Mouse (Mus musculus) liver, embryonic 12.5 days (tissue): Measurements from ENCODE around the gene Hs2st1. TPM values are rescaled to one million over a fixed set of nuclear protein-coding genes. Genes with fewer than 3 reads are reported as not detected.

ENCODE experiments used
- ATAC-seq: fragments of 200-750 bp; cut with Nextera tagmentation; 2 replicates; pipeline ENCODE4 v1.8.0; 2017; ENCODE audit warnings: moderate number of reproducible peaks, mild to moderate bottlenecking, moderate library complexity
- H3K27ac ChIP-seq: fragments of 300-500 bp; sonication (generic); 2 replicates; pipeline ENCODE4 v1.5.1; 2016; ENCODE audit warnings: mild to moderate bottlenecking
- H3K27me3 ChIP-seq: fragments of 300-500 bp; sonication (generic); replicated peaks from 2 replicates; pipeline ENCODE4 v1.6.1; 2016; ENCODE audit warnings: mild to moderate bottlenecking, moderate library complexity
- H3K36me3 ChIP-seq: fragments of 300-500 bp; sonication (generic); 2 replicates; pipeline ENCODE4 v1.6.1; 2016; ENCODE audit warnings: mild to moderate bottlenecking, moderate library complexity
- H3K4me1 ChIP-seq: fragments of 300-500 bp; sonication (generic); 2 replicates; pipeline ENCODE4 v1.6.1; 2016
- H3K4me2 ChIP-seq: fragments of 300-500 bp; sonication (generic); 2 replicates; pipeline ENCODE4 v1.6.1; 2016; ENCODE audit warnings: mild to moderate bottlenecking, moderate library complexity
- H3K4me3 ChIP-seq: fragments of 300-500 bp; sonication (generic); 2 replicates; pipeline ENCODE4 v1.5.1; 2016; ENCODE audit warnings: mild to moderate bottlenecking, moderate library complexity
- H3K9ac ChIP-seq: fragments of 300-500 bp; sonication (generic); 2 replicates; pipeline ENCODE4 v1.6.1; 2016; ENCODE audit warnings: mild to moderate bottlenecking, moderate library complexity
- H3K9me3 ChIP-seq: fragments of 300-500 bp; sonication (generic); replicated peaks from 2 replicates; pipeline ENCODE4 v1.6.1; 2016; ENCODE audit warnings: mild to moderate bottlenecking, moderate library complexity
- WGBS: fragments of 180-500 bp; shearing (Covaris S2); methylation state at CpG from one replicate; pipeline ENCODE4 v1.1.7; 2016; ENCODE audit not compliant: insufficient replicate concordance; 5-methylcytosine and 5-hydroxymethylcytosine counted together
- polyA plus RNA-seq: library from polyadenylated mRNA; unstranded; fragments of >200 nt; fragmentation: Nextera tagmentation; extraction: Ambion mirVana; gene quantifications from 2 replicates; pipeline ENCODE4 v1.2.1, GENCODE M21; 2016

Gene Hs2st1
- polyA plus RNA-seq, 1 experiment from 2014 or later = 6.3 TPM

- Histone ChIP-seq H3K36me3 (peaks cover 35% of the 10 kb centered on the region), H3K4me2 (peak overlapping the region; percentile 18; the same call in 1 of the 2 replicates), H3K9me3 (no peaks in the 10 kb centered on the region), H3K4me3 (no peak overlapping the region), H3K27me3 (no peaks in the 10 kb centered on the region), H3K9ac (no peak overlapping the region), H3K4me1 (peaks cover 22% of the 10 kb centered on the region), H3K27ac (no peak overlapping the region)
- WGBS = 54% methylated on average over 9 of the region's 9 CpGs
- ATAC-seq = peak; percentile 86
Observed at GRCm38 (mm10) chr3:144447917-144448316, 122.1 kb downstream of the Hs2st1 start.

GRCm38 (mm10) chr3:144446081-144446634, 123.8 kb downstream of the Hs2st1 start:
- no peak overlapping the region for H3K27ac ChIP-seq
- no peaks in the 10 kb centered on the region for H3K9me3 ChIP-seq
- no peak for ATAC-seq
- 84% methylated on average over 14 of the region's 14 CpGs for WGBS
- peaks cover 30% of the 10 kb centered on the region for H3K36me3 ChIP-seq
- no peaks in the 10 kb centered on the region for H3K27me3 ChIP-seq
- H3K4me1 ChIP-seq = peaks cover 22% of the 10 kb centered on the region
- H3K4me2 ChIP-seq = no peak overlapping the region
- no peak overlapping the region for H3K9ac ChIP-seq
- no peak overlapping the region for H3K4me3 ChIP-seq

- no peaks in the 10 kb centered on the region for H3K4me1 ChIP-seq
- H3K4me3 ChIP-seq = no peak overlapping the region
- H3K4me2 ChIP-seq = no peak overlapping the region
- peaks cover 26% of the 10 kb centered on the region for H3K36me3 ChIP-seq
- H3K27me3 ChIP-seq = no peaks in the 10 kb centered on the region
- H3K9ac ChIP-seq = no peak overlapping the region
- ATAC-seq = no peak
- no peak overlapping the region for H3K27ac ChIP-seq
- WGBS = 86% methylated on average over 14 of the region's 14 CpGs
- H3K9me3 ChIP-seq = no peaks in the 10 kb centered on the region
Observed at GRCm38 (mm10) chr3:144437871-144438398, 132.0 kb downstream of the Hs2st1 start.

DNA sequence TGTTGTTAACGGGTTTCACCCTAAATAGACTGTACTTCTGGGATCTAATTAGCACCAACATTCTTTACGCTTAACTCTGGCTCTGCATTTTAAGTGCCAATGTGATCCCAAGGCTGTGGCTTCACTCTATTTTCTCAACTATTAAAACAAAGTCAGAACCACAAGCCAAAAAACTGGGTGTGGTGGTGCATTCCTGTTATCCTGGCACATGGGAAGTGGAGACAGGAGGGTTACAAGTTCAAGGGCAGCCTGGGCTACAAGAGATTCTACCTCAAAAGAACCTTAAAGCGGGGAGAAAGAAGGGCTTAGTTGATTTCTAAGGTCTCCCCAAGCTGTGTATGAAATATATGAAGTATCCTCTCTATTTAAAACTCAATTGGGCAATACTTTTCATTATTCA, 133.9 kb downstream of the Hs2st1 start:
- H3K27ac ChIP-seq = no peak overlapping the region
- H3K4me2 ChIP-seq = no peak overlapping the region
- 81% methylated on average over 3 of the region's 3 CpGs for WGBS
- H3K9ac ChIP-seq = no peak overlapping the region
- no peaks in the 10 kb centered on the region for H3K9me3 ChIP-seq
- ATAC-seq = no peak
- H3K27me3 ChIP-seq = no peaks in the 10 kb centered on the region
- H3K4me3 ChIP-seq = no peak overlapping the region
- peaks cover 23% of the 10 kb centered on the region for H3K36me3 ChIP-seq
- H3K4me1 ChIP-seq = no peaks in the 10 kb centered on the region

DNA sequence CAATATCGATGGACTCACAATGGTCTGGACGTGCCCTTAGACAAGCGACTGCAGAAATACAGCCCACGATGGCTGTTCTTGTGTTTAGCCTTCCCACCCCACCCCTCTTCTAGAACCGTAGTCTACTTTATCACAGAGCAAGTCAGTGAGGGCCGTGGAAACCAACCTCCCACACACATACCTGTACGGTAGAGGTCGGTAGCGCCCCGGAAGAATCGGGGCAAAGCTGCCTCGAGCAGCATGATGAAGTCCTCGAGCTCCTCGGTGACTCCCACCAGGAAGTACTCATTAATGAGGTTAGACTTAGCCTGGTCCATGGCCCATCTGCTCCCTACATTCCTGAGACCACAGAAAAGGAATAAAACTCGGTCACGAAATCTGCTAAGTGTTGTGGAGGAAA, 134.7 kb downstream of the Hs2st1 start:
- Histone ChIP-seq H3K27ac (no peak overlapping the region), H3K9me3 (no peaks in the 10 kb centered on the region), H3K9ac (no peak overlapping the region), H3K4me3 (no peak overlapping the region), H3K27me3 (no peaks in the 10 kb centered on the region), H3K36me3 (peaks cover 21% of the 10 kb centered on the region), H3K4me2 (no peak overlapping the region), H3K4me1 (no peaks in the 10 kb centered on the region)
- WGBS = 89% methylated on average over 16 of the region's 16 CpGs
- ATAC-seq = no peak

DNA sequence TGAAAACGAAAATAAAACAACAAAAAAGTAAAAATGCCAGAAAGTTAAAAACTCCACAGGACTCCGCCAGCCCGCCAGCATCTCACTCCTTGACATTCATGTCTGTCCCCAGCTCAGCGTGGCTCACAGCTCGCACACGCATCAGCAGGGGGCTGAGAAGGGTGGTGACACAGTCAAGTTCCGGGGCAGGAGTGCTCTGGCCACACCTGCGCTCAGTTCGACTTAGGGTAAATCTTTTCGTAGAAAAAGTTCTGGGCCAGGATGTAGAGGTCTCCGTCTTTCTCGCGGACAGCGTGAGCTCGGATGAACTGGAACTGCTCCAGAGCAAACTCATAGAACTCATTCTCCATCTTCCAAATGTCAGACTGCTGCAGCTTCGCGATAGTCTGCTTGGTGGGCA, 135.7 kb downstream of the Hs2st1 start:
- Histone ChIP-seq H3K27me3 (no peaks in the 10 kb centered on the region), H3K4me1 (no peaks in the 10 kb centered on the region), H3K9me3 (no peaks in the 10 kb centered on the region), H3K36me3 (peaks cover 22% of the 10 kb centered on the region), H3K4me3 (no peak overlapping the region), H3K4me2 (no peak overlapping the region), H3K27ac (no peak overlapping the region), H3K9ac (no peak overlapping the region)
- no peak for ATAC-seq
- 88% methylated on average over 17 of the region's 17 CpGs for WGBS

DNA sequence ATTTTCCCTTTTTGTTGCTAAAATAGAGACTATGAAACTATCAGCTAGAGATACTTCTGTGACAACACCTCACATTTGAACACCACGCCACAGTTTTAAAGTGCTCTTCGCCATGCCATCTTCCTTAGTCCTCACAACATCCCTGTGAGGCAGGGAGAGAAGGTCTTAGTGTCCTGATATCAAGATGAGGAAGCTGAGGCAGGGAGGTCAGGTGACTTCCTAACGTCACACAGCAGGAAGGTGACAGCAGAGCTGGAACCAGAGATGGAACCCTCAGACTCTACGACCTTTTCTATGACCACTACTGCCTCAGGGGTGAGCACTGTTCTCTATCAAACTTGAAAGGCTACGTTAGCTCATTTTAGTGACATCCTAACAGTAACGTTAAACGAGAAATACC, 136.9 kb downstream of the Hs2st1 start:
- WGBS = 75% methylated on average over 7 of the region's 7 CpGs
- no peak overlapping the region for H3K4me3 ChIP-seq
- H3K36me3 ChIP-seq = peaks cover 22% of the 10 kb centered on the region
- H3K4me1 ChIP-seq = no peaks in the 10 kb centered on the region
- no peak for ATAC-seq
- H3K9ac ChIP-seq = no peak overlapping the region
- H3K9me3 ChIP-seq = no peaks in the 10 kb centered on the region
- no peaks in the 10 kb centered on the region for H3K27me3 ChIP-seq
- H3K27ac ChIP-seq = no peak overlapping the region
- H3K4me2 ChIP-seq = no peak overlapping the region

DNA sequence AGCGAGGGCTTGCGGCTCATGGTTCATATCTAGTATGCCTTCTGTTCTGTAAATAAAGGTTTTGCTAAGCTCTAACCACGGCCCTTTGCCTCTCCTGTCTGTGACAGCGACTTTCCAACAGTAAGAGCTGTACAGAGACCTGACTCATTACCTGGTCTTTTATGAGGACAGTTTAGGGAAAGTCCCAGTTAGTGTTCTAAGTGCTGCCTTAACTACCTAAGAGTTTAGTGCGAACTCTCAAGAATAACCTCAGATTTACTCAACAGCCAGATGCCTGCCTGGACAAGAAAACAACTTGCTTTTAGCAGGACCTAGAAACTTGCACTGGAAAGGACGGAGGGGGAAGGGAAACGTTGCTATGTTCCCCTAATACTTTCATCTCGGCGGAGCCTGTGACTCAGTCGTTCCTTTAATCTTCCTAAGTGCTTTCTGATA, 137.8 kb downstream of the Hs2st1 start:
- H3K4me2 ChIP-seq = no peak overlapping the region
- no peaks in the 10 kb centered on the region for H3K27me3 ChIP-seq
- H3K9me3 ChIP-seq = no peaks in the 10 kb centered on the region
- H3K4me1 ChIP-seq = no peaks in the 10 kb centered on the region
- no peak overlapping the region for H3K4me3 ChIP-seq
- H3K36me3 ChIP-seq = peaks cover 18% of the 10 kb centered on the region
- no peak for ATAC-seq
- no peak overlapping the region for H3K9ac ChIP-seq
- H3K27ac ChIP-seq = no peak overlapping the region
- 69% methylated on average over 10 of the region's 10 CpGs for WGBS

- H3K36me3 ChIP-seq = peaks cover 6% of the 10 kb centered on the region; the same call in 1 of the 2 replicates
- no peak for ATAC-seq
- no peak overlapping the region for H3K4me3 ChIP-seq
- H3K4me2 ChIP-seq = no peak overlapping the region
- no peak overlapping the region for H3K27ac ChIP-seq
- H3K4me1 ChIP-seq = no peaks in the 10 kb centered on the region
- H3K9me3 ChIP-seq = no peaks in the 10 kb centered on the region
- no peak overlapping the region for H3K9ac ChIP-seq
- no peaks in the 10 kb centered on the region for H3K27me3 ChIP-seq
- 62% methylated on average over 8 of the region's 8 CpGs for WGBS
Observed at GRCm38 (mm10) chr3:144428514-144429431, 141.2 kb downstream of the Hs2st1 start.

DNA sequence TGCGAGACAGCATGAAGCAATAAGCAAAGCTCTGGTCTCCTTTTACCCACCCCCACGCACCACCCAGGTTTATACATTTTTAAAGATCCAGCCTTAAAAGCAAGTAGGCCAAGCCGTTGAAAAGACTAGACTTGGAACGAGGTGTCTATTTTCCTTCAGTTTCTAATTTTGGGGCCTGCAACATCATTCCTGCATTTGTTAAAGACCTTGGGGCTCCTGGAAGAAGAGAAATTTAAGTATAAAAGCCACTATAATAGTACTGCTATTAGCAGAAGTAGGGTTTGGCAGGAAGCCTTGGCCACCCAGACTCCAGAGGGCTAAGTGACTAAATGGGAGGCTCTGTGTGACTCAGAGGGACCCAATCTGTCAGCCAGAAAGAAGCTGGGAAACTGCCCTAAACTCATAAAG, 144.9 kb downstream of the Hs2st1 start:
- Histone ChIP-seq H3K4me3 (no peak overlapping the region), H3K27me3 (no peaks in the 10 kb centered on the region), H3K9me3 (no peaks in the 10 kb centered on the region), H3K9ac (no peak overlapping the region), H3K4me1 (no peaks in the 10 kb centered on the region), H3K4me2 (no peak overlapping the region), H3K27ac (no peak overlapping the region), H3K36me3 (no peaks in the 10 kb centered on the region)
- no peak for ATAC-seq
- 68% methylated on average over 4 of the region's 4 CpGs for WGBS

- H3K36me3 ChIP-seq = no peaks in the 10 kb centered on the region
- no peak overlapping the region for H3K4me3 ChIP-seq
- no peaks in the 10 kb centered on the region for H3K4me1 ChIP-seq
- ATAC-seq = no peak
- no peaks in the 10 kb centered on the region for H3K9me3 ChIP-seq
- no peak overlapping the region for H3K27ac ChIP-seq
- no peak overlapping the region for H3K9ac ChIP-seq
- WGBS = 60% methylated on average over 7 of the region's 7 CpGs
- H3K27me3 ChIP-seq = no peaks in the 10 kb centered on the region
- H3K4me2 ChIP-seq = no peak overlapping the region
Observed at GRCm38 (mm10) chr3:144421404-144422180, 148.4 kb downstream of the Hs2st1 start.

DNA sequence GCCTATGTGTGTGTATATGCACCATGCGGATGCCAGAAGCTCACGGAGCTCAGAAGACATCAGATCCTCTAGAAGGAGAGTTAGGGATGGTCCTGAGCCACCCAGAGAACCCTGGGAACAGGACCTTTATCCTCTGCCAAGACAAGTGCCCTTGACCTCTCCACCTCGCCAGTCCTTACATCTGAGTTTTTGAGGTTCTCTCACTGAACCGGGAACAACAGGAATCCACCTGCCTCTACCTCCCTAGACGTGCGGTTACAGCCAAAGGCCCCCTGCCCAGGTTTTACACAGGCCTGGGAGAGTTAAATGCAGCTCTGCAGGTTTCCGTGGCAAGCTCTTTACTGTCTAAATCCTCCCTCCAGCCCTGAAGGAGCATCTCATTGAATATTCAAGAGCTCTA, 156.2 kb downstream of the Hs2st1 start:
- ATAC-seq = no peak
- H3K9me3 ChIP-seq = no peaks in the 10 kb centered on the region
- no peak overlapping the region for H3K4me2 ChIP-seq
- H3K4me3 ChIP-seq = no peak overlapping the region
- WGBS = 64% methylated on average over 7 of the region's 7 CpGs
- H3K9ac ChIP-seq = no peak overlapping the region
- peaks cover 5% of the 10 kb centered on the region; the same call in 1 of the 2 replicates for H3K4me1 ChIP-seq
- 0 out of 2 replicates have a peak, but pooled peaks cover 7% of the 10 kb centered on the region for H3K27me3 ChIP-seq
- no peak overlapping the region for H3K27ac ChIP-seq
- H3K36me3 ChIP-seq = no peaks in the 10 kb centered on the region
